Mouse (Mus musculus) heart, adult 2 months (tissue): ENCODE measurements around the gene Mtr.

ENCODE experiments used
- CTCF ChIP-seq: fragments of 200-600 bp; IDR thresholded peaks from 2 replicates; pipeline ENCODE4 v1.8.1; 2022; ENCODE audit warnings: antibody characterized with exemption, mild to moderate bottlenecking, moderate library complexity
- POLR2A ChIP-seq: fragments of 200-500 bp; IDR thresholded peaks from 2 replicates; pipeline ENCODE4 v1.6.1; 2011; ENCODE audit warnings: mild to moderate bottlenecking, low read depth, low read length, control low read depth; ENCODE audit not compliant: insufficient read depth

- TF ChIP-seq CTCF (no peak), POLR2A (no peak)
Observed at GRCm38 (mm10) chr13:12274220-12274619, 16.3 kb upstream of the Mtr start.
